Mouse (Mus musculus): ENCODE measurements at regions not wholly inside any gene's neighbourhood (a gene's known extent, or its start where the extent isn't known, plus 50 kb on each side); places are given as distances from the start of the nearest gene placed in this dataset.

- Histone ChIP-seq H3K27ac (ENCODE audit: control insufficient read depth, insufficient read depth, low read depth, low read length) (no peak overlapping the region), H3K27me3 (ENCODE audit: control insufficient read depth, insufficient read depth, low read length) (no peaks in the 10 kb centered on the region), H3K4me3 (ENCODE audit: control insufficient read depth, low read depth, low read length) (no peak overlapping the region), H3K4me1 (ENCODE audit: control insufficient read depth, insufficient read depth, low read length) (no peaks in the 10 kb centered on the region), H3K36me3 (ENCODE audit: control insufficient read depth, insufficient read depth, low read length) (no peaks in the 10 kb centered on the region)
- TF ChIP-seq CTCF (IDR thresholded peaks at IDR 0.05; ENCODE audit: control insufficient read depth, insufficient read depth, insufficient replicate concordance, low read depth, low read length) = no peak
- TF ChIP-seq POLR2A (IDR thresholded peaks at IDR 0.05; ENCODE audit: control insufficient read depth, low read depth, low read length) = no peak
Observed at GRCm38 (mm10) chr5:51906315-51907109, 283.8 kb downstream of the Dhx15 start.

- H3K27me3 ChIP-seq (ENCODE audit: control insufficient read depth, insufficient read depth, low read length) = no peaks in the 10 kb centered on the region
- no peak overlapping the region for H3K27ac ChIP-seq (ENCODE audit: control insufficient read depth, insufficient read depth, low read depth, low read length)
- H3K4me3 ChIP-seq (ENCODE audit: control insufficient read depth, low read depth, low read length) = no peak overlapping the region
- no peaks in the 10 kb centered on the region for H3K4me1 ChIP-seq (ENCODE audit: control insufficient read depth, insufficient read depth, low read length)
- no peak for TF ChIP-seq CTCF (IDR thresholded peaks at IDR 0.05; ENCODE audit: control insufficient read depth, insufficient read depth, insufficient replicate concordance, low read depth, low read length)
- no peak for TF ChIP-seq POLR2A (IDR thresholded peaks at IDR 0.05; ENCODE audit: control insufficient read depth, low read depth, low read length)
- no peaks in the 10 kb centered on the region for H3K36me3 ChIP-seq (ENCODE audit: control insufficient read depth, insufficient read depth, low read length)
Observed at GRCm38 (mm10) chr5:51894159-51894558, 296.2 kb downstream of the Dhx15 start.

- no peaks in the 10 kb centered on the region for H3K27me3 ChIP-seq (ENCODE audit: control insufficient read depth, insufficient read depth, low read length)
- H3K36me3 ChIP-seq (ENCODE audit: control insufficient read depth, insufficient read depth, low read length) = no peaks in the 10 kb centered on the region
- H3K4me1 ChIP-seq (ENCODE audit: control insufficient read depth, insufficient read depth, low read length) = no peaks in the 10 kb centered on the region
- no peak overlapping the region for H3K4me3 ChIP-seq (ENCODE audit: control insufficient read depth, low read depth, low read length)
- no peak for TF ChIP-seq POLR2A (IDR thresholded peaks at IDR 0.05; ENCODE audit: control insufficient read depth, low read depth, low read length)
- no peak overlapping the region for H3K27ac ChIP-seq (ENCODE audit: control insufficient read depth, insufficient read depth, low read depth, low read length)
Observed at GRCm38 (mm10) chr5:51891341-51891740, 299.0 kb downstream of the Dhx15 start.

GRCm38 (mm10) chr5:51888404-51888803 is 301.9 kb downstream of the Dhx15 start:
- no peaks in the 10 kb centered on the region for H3K4me1 ChIP-seq (ENCODE audit: control insufficient read depth, insufficient read depth, low read length)
- no peak overlapping the region for H3K27ac ChIP-seq (ENCODE audit: control insufficient read depth, insufficient read depth, low read depth, low read length)
- TF ChIP-seq POLR2A (IDR thresholded peaks at IDR 0.05; ENCODE audit: control insufficient read depth, low read depth, low read length) (no peak), CTCF (IDR thresholded peaks at IDR 0.05; ENCODE audit: control insufficient read depth, insufficient read depth, insufficient replicate concordance, low read depth, low read length) (no peak)
- no peaks in the 10 kb centered on the region for H3K27me3 ChIP-seq (ENCODE audit: control insufficient read depth, insufficient read depth, low read length)
- no peak overlapping the region for H3K4me3 ChIP-seq (ENCODE audit: control insufficient read depth, low read depth, low read length)
- H3K36me3 ChIP-seq (ENCODE audit: control insufficient read depth, insufficient read depth, low read length) = no peaks in the 10 kb centered on the region

- Histone ChIP-seq H3K27ac (ENCODE audit: control insufficient read depth, insufficient read depth, low read depth, low read length) (no peak overlapping the region), H3K4me1 (ENCODE audit: control insufficient read depth, insufficient read depth, low read length) (no peaks in the 10 kb centered on the region), H3K36me3 (ENCODE audit: control insufficient read depth, insufficient read depth, low read length) (no peaks in the 10 kb centered on the region), H3K4me3 (ENCODE audit: control insufficient read depth, low read depth, low read length) (no peak overlapping the region), H3K27me3 (ENCODE audit: control insufficient read depth, insufficient read depth, low read length) (no peaks in the 10 kb centered on the region)
- no peak for TF ChIP-seq POLR2A (IDR thresholded peaks at IDR 0.05; ENCODE audit: control insufficient read depth, low read depth, low read length)
- no peak for TF ChIP-seq CTCF (IDR thresholded peaks at IDR 0.05; ENCODE audit: control insufficient read depth, insufficient read depth, insufficient replicate concordance, low read depth, low read length)
Observed at GRCm38 (mm10) chr5:51882594-51882993, 307.7 kb downstream of the Dhx15 start.

- no peak overlapping the region for H3K4me3 ChIP-seq (ENCODE audit: control insufficient read depth, low read depth, low read length)
- no peak overlapping the region for H3K27ac ChIP-seq (ENCODE audit: control insufficient read depth, insufficient read depth, low read depth, low read length)
- no peaks in the 10 kb centered on the region for H3K4me1 ChIP-seq (ENCODE audit: control insufficient read depth, insufficient read depth, low read length)
- no peaks in the 10 kb centered on the region for H3K27me3 ChIP-seq (ENCODE audit: control insufficient read depth, insufficient read depth, low read length)
- TF ChIP-seq CTCF (IDR thresholded peaks at IDR 0.05; ENCODE audit: control insufficient read depth, insufficient read depth, insufficient replicate concordance, low read depth, low read length) = no peak
- TF ChIP-seq POLR2A (IDR thresholded peaks at IDR 0.05; ENCODE audit: control insufficient read depth, low read depth, low read length) = no peak
- H3K36me3 ChIP-seq (ENCODE audit: control insufficient read depth, insufficient read depth, low read length) = no peaks in the 10 kb centered on the region
Observed at GRCm38 (mm10) chr5:51882173-51882572, 308.1 kb downstream of the Dhx15 start.

- Histone ChIP-seq H3K4me3 (ENCODE audit: control insufficient read depth, low read depth, low read length) (no peak overlapping the region), H3K36me3 (ENCODE audit: control insufficient read depth, insufficient read depth, low read length) (no peaks in the 10 kb centered on the region), H3K4me1 (ENCODE audit: control insufficient read depth, insufficient read depth, low read length) (no peaks in the 10 kb centered on the region; the same call in none of the 2 replicates), H3K27me3 (ENCODE audit: control insufficient read depth, insufficient read depth, low read length) (no peaks in the 10 kb centered on the region), H3K27ac (ENCODE audit: control insufficient read depth, insufficient read depth, low read depth, low read length) (no peak overlapping the region)
- no peak for TF ChIP-seq POLR2A (IDR thresholded peaks at IDR 0.05; ENCODE audit: control insufficient read depth, low read depth, low read length)
- TF ChIP-seq CTCF (IDR thresholded peaks at IDR 0.05; ENCODE audit: control insufficient read depth, insufficient read depth, insufficient replicate concordance, low read depth, low read length) = no peak
Observed at GRCm38 (mm10) chr5:51876846-51877245, 309.3 kb upstream of the Ppargc1a start.
